Mouse (Mus musculus): ENCODE measurements at regions not wholly inside any gene's neighbourhood (a gene's known extent, or its start where the extent isn't known, plus 50 kb on each side); places are given as distances from the start of the nearest gene placed in this dataset.

DNA sequence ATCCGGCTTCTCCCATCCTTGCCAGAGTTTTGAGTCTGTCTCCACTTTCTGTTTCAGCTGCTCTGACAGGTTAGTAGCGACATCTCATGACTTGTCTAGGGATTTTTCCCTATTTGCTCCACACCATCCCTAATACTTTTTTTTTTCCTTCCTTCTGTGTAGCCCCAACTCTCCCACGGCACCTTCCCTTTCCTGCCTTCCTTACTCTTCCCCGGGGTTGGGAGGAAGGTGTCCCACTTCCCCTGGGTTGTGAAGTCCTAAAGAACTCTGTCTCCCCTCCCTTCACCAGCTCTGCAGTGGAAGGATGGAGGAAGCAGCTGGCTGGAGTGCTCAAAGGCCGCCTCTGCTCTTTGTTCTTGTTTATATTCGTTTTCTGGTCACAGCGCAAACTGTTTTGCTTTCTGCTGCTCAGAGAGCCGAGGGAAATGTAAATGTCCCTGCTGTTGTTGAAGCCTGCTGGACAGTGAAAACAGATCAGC is 98.5 kb downstream of the Hsd17b3 start:
- Histone ChIP-seq H3K4me2 (ENCODE audit: low read depth, low read length) (no peak overlapping the region), H3K4me3 (ENCODE audit: low read depth, low read length) (no peak overlapping the region), H3K4me1 (ENCODE audit: insufficient read depth) (no peaks in the 10 kb centered on the region), H3K9me3 (ENCODE audit: low read length) (no peaks in the 10 kb centered on the region), H3K36me3 (replicated peaks; ENCODE audit: insufficient read depth, low read length) (no peaks in the 10 kb centered on the region), H3K27me3 (ENCODE audit: insufficient read depth, low read length) (no peaks in the 10 kb centered on the region), H3K27ac (ENCODE audit: low read depth) (no peak overlapping the region), H3K9ac (replicated peaks) (no peak overlapping the region)
- DNase-seq, result no peak
- WGBS (ENCODE audit: insufficient replicate concordance), result 10% methylated on average over 8 of the region's 8 CpGs
- TF ChIP-seq CTCF (IDR thresholded peaks at IDR 0.05; ENCODE audit: low read depth), result peak; percentile 58
- no peak for TF ChIP-seq EP300 (IDR thresholded peaks at IDR 0.05; ENCODE audit: low read depth)
- ATAC-seq, result no peak

DNA sequence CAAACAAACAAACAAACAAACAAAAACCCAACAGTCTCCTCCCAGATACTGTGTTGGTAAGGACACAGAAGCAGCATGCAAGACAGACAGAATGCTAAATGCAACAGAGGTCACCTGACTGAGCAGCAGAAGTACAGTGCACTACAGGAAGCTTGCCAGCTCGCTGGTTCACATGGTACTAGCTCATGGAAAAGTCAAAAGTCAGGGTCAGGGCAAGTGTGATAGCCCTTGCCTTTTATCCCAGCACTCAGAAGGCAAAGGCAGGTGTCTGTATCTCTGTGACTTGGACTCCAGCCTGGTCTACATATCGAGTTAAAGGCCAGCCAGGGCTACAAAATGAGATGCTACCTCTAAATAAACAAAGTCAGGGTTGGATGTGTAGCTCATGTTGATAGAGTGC is 99.3 kb downstream of the Hsd17b3 start:
- H3K4me2 ChIP-seq (ENCODE audit: low read depth, low read length), result no peak overlapping the region
- H3K9ac ChIP-seq (replicated peaks), result no peak overlapping the region
- no peaks in the 10 kb centered on the region for H3K27me3 ChIP-seq (ENCODE audit: insufficient read depth, low read length)
- no peaks in the 10 kb centered on the region for H3K36me3 ChIP-seq (replicated peaks; ENCODE audit: insufficient read depth, low read length)
- H3K27ac ChIP-seq (ENCODE audit: low read depth), result no peak overlapping the region
- H3K9me3 ChIP-seq (ENCODE audit: low read length), result no peaks in the 10 kb centered on the region
- H3K4me3 ChIP-seq (ENCODE audit: low read depth, low read length), result no peak overlapping the region
- 29% methylated on average over 2 of the region's 2 CpGs for WGBS (ENCODE audit: insufficient replicate concordance)
- ATAC-seq, result no peak
- no peaks in the 10 kb centered on the region for H3K4me1 ChIP-seq (ENCODE audit: insufficient read depth)
- no peak for DNase-seq
- TF ChIP-seq EP300 (IDR thresholded peaks at IDR 0.05; ENCODE audit: low read depth) (no peak), CTCF (IDR thresholded peaks at IDR 0.05; ENCODE audit: low read depth) (no peak)

DNA sequence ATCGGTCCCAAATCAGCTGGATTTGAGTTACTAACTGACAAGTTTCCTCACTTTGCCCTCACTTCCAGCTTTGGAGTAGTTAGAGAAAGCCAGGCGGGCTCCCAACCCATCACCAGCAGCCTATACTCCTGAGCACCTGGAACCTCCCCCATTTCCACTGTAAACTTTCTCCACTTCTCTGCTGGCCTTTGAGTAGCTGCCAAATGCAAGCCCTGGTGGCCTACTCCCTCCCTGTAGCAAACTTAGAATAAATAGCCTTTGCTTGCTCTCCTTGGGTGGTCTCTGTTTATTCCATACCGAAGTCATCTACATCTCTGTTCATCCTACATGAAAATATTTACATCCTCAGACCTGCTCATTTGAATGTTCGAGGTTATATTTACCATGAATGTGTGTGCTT is 100.8 kb downstream of the Hsd17b3 start:
- Histone ChIP-seq H3K27ac (ENCODE audit: low read depth) (no peak overlapping the region), H3K9me3 (ENCODE audit: low read length) (no peaks in the 10 kb centered on the region), H3K4me3 (ENCODE audit: low read depth, low read length) (no peak overlapping the region), H3K4me1 (ENCODE audit: insufficient read depth) (no peaks in the 10 kb centered on the region), H3K36me3 (replicated peaks; ENCODE audit: insufficient read depth, low read length) (no peaks in the 10 kb centered on the region), H3K9ac (replicated peaks) (no peak overlapping the region), H3K27me3 (ENCODE audit: insufficient read depth, low read length) (no peaks in the 10 kb centered on the region), H3K4me2 (ENCODE audit: low read depth, low read length) (no peak overlapping the region)
- TF ChIP-seq EP300 (IDR thresholded peaks at IDR 0.05; ENCODE audit: low read depth) (no peak), CTCF (IDR thresholded peaks at IDR 0.05; ENCODE audit: low read depth) (no peak)
- 68% methylated on average over 4 of the region's 4 CpGs for WGBS (ENCODE audit: insufficient replicate concordance)
- DNase-seq, result no peak
- no peak for ATAC-seq

DNA sequence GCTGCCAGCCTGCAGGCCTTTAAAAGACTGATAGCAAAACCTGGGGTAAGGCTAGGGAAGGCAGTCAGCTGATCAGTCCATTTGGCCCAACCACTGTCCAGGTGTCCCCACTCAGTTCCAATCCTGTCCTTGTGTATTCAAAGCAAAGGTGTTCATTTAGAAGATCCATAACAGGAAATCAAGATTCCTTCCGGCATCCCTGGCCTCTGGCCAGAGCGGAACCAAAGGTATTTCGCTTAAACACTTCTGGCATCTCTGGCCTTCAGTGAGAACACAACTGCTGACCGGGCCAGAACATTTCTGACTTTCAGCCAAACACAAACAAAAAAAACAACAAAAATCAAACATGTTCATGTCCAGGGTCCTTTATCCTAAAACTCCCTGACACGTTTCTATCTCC is 102.3 kb downstream of the Hsd17b3 start:
- Histone ChIP-seq H3K9ac (replicated peaks) (no peak overlapping the region), H3K27ac (ENCODE audit: low read depth) (no peak overlapping the region), H3K9me3 (ENCODE audit: low read length) (no peaks in the 10 kb centered on the region), H3K4me2 (ENCODE audit: low read depth, low read length) (no peak overlapping the region), H3K36me3 (replicated peaks; ENCODE audit: insufficient read depth, low read length) (no peaks in the 10 kb centered on the region), H3K4me1 (ENCODE audit: insufficient read depth) (no peaks in the 10 kb centered on the region), H3K4me3 (ENCODE audit: low read depth, low read length) (no peak overlapping the region), H3K27me3 (ENCODE audit: insufficient read depth, low read length) (no peaks in the 10 kb centered on the region)
- WGBS (ENCODE audit: insufficient replicate concordance), result 72% methylated on average over 5 of the region's 5 CpGs
- ATAC-seq (no peak), DNase-seq (no peak)
- TF ChIP-seq CTCF (IDR thresholded peaks at IDR 0.05; ENCODE audit: low read depth), result no peak
- no peak for TF ChIP-seq EP300 (IDR thresholded peaks at IDR 0.05; ENCODE audit: low read depth)

DNA sequence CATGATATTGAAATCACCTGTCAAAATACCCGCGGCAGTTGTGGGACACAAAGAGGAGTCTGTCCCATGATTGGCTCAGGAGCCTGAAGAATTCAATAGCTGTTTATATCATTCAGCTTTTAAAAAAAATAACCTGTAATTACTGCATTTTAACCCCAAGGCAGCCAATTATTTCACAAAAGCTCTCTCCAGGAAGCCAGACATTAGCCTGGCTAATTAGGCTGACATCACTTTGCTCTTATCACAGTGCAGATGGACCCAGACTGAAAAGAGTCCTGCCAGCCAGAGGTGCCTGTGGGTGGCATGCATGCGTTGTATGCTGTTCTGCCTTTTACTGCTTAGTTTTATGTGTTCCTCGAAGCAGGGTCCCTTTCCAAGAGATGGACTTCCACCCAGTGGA is 103.4 kb downstream of the Hsd17b3 start:
- Histone ChIP-seq H3K4me3 (ENCODE audit: low read depth, low read length) (no peak overlapping the region), H3K4me1 (ENCODE audit: insufficient read depth) (no peaks in the 10 kb centered on the region), H3K27ac (ENCODE audit: low read depth) (no peak overlapping the region), H3K36me3 (replicated peaks; ENCODE audit: insufficient read depth, low read length) (no peaks in the 10 kb centered on the region), H3K9ac (replicated peaks) (no peak overlapping the region), H3K27me3 (ENCODE audit: insufficient read depth, low read length) (no peaks in the 10 kb centered on the region), H3K4me2 (ENCODE audit: low read depth, low read length) (no peak overlapping the region), H3K9me3 (ENCODE audit: low read length) (no peaks in the 10 kb centered on the region)
- no peak for DNase-seq
- 32% methylated on average over 4 of the region's 4 CpGs for WGBS (ENCODE audit: insufficient replicate concordance)
- no peak for ATAC-seq
- TF ChIP-seq CTCF (IDR thresholded peaks at IDR 0.05; ENCODE audit: low read depth), result no peak
- no peak for TF ChIP-seq EP300 (IDR thresholded peaks at IDR 0.05; ENCODE audit: low read depth)

DNA sequence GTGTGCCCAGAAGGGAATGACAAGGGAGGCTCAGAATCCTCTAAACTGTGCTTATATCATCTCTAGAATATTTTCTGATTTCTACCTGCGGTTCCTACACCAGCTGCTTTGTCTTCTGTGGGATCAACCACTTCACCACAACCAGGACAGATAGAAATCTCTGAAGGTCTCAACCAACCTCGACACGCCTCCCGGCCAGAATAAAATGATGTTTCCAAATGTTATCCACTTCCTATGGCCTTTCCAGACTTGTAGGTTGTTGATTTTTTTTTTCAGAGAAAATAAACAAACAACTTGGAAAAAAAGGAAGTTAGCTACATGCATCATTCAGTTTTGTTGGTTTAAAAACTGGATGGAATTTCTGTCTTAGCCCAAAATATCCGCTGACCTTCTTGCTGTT is 103.9 kb downstream of the Hsd17b3 start:
- no peak overlapping the region for H3K9ac ChIP-seq (replicated peaks)

More for the DNA sequence above, 103.9 kb downstream of the Hsd17b3 start:
- DNase-seq (no peak), ATAC-seq (no peak)
- Histone ChIP-seq H3K4me3 (ENCODE audit: low read depth, low read length) (no peak overlapping the region), H3K4me1 (ENCODE audit: insufficient read depth) (no peaks in the 10 kb centered on the region), H3K27ac (ENCODE audit: low read depth) (no peak overlapping the region), H3K27me3 (ENCODE audit: insufficient read depth, low read length) (no peaks in the 10 kb centered on the region), H3K4me2 (ENCODE audit: low read depth, low read length) (no peak overlapping the region), H3K9me3 (ENCODE audit: low read length) (no peaks in the 10 kb centered on the region), H3K36me3 (replicated peaks; ENCODE audit: insufficient read depth, low read length) (no peaks in the 10 kb centered on the region)
- 57% methylated on average over 5 of the region's 5 CpGs for whole genome bisulfite sequencing (ENCODE audit: insufficient replicate concordance)
- no peak for TF ChIP-seq CTCF (IDR thresholded peaks at IDR 0.05; ENCODE audit: low read depth)
- no peak for TF ChIP-seq EP300 (IDR thresholded peaks at IDR 0.05; ENCODE audit: low read depth)

Measured in liver, postnatal 0 days (tissue).